Mouse (Mus musculus): ENCODE measurements at regions not wholly inside any gene's neighbourhood (a gene's known extent, or its start where the extent isn't known, plus 50 kb on each side); places are given as distances from the start of the nearest gene placed in this dataset.

- DNase-seq: no peak
Observed at GRCm38 (mm10) chr5:51757864-51758263, 190.3 kb upstream of the Ppargc1a start.

- DNase-seq: no peak
Observed at GRCm38 (mm10) chr5:51752024-51752423, 184.5 kb upstream of the Ppargc1a start.

GRCm38 (mm10) chr5:51750456-51750855, 182.9 kb upstream of the Ppargc1a start:
- no peak for DNase-seq

- no peak for DNase-seq
Observed at GRCm38 (mm10) chr5:51740893-51741292, 173.4 kb upstream of the Ppargc1a start.

- no peak for DNase-seq
Observed at GRCm38 (mm10) chr5:51730241-51730640, 162.7 kb upstream of the Ppargc1a start.

GRCm38 (mm10) chr5:51729771-51730170, 162.2 kb upstream of the Ppargc1a start:
- no peak for DNase-seq

- DNase-seq: no peak
Observed at GRCm38 (mm10) chr5:51726762-51727161, 159.2 kb upstream of the Ppargc1a start.

GRCm38 (mm10) chr5:51718911-51719310, 151.4 kb upstream of the Ppargc1a start:
- no peak for DNase-seq

GRCm38 (mm10) chr5:51718451-51718850, 150.9 kb upstream of the Ppargc1a start:
- no peak for DNase-seq

GRCm38 (mm10) chr5:51711860-51712560, 144.5 kb upstream of the Ppargc1a start:
- DNase-seq: no peak

- DNase-seq: no peak
Observed at GRCm38 (mm10) chr5:51710664-51711063, 143.1 kb upstream of the Ppargc1a start.

GRCm38 (mm10) chr5:51709447-51709991, 142.0 kb upstream of the Ppargc1a start:
- DNase-seq: no peak

- peak; percentile 17 for DNase-seq
Observed at GRCm38 (mm10) chr5:51679884-51680283, 112.4 kb upstream of the Ppargc1a start.

GRCm38 (mm10) chr5:51671190-51671589, 103.7 kb upstream of the Ppargc1a start:
- no peak for DNase-seq

GRCm38 (mm10) chr5:51665241-51665640, 97.7 kb upstream of the Ppargc1a start:
- DNase-seq: no peak

- DNase-seq: no peak
Observed at GRCm38 (mm10) chr5:51658232-51658896, 90.8 kb upstream of the Ppargc1a start.

- DNase-seq: no peak
Observed at GRCm38 (mm10) chr5:51653507-51653906, 86.0 kb upstream of the Ppargc1a start.

- DNase-seq: no peak
Observed at GRCm38 (mm10) chr5:51624400-51624799, 56.9 kb upstream of the Ppargc1a start.

All from right cerebral cortex, adult 18-20 months (tissue).